Mouse (Mus musculus) layer of hippocampus, postnatal 14 days (tissue): ENCODE results near the gene Atg2a. TPM values are rescaled to one million over a fixed set of nuclear protein-coding genes. Genes with fewer than 3 reads are reported as not detected.

Experiments used
- DNase-seq, 2 experiments: peaks; one replicate each; pipeline ENCODE4 v3.0.0; 2021 to 2022; ENCODE audit warnings: low spot score in 2 of 2, mixed read lengths in 1 of 2
- total RNA-seq, 2 experiments: library from RNA; stranded (reverse); gene quantifications; 2 replicates each; pipeline ENCODE4 v1.2.3; 2021

Atg2a gene
- total RNA-seq, 2 experiments from 2014 or later: 35.9 to 38.2 TPM

DNA sequence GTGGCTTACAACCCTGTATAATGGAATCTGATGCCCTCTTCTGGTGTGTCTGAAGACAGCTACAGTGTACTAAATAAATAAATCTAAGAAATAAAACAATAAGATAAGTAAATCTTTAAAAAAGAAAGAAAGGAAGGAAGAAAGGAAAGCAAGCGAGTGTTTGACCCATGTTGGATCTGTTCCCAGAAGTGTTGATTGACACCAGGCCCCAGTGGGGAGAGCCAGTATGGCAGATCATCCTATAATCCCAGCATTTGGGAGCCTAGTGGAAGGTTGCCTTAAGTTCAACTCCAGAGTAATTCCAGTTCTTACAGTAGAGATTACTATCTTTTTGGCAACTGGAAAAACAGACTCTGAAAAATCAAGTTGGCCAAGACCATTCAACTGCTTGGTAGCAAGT lies 4.3 kb downstream of the Atg2a start:
- no peak for DNase-seq

DNA sequence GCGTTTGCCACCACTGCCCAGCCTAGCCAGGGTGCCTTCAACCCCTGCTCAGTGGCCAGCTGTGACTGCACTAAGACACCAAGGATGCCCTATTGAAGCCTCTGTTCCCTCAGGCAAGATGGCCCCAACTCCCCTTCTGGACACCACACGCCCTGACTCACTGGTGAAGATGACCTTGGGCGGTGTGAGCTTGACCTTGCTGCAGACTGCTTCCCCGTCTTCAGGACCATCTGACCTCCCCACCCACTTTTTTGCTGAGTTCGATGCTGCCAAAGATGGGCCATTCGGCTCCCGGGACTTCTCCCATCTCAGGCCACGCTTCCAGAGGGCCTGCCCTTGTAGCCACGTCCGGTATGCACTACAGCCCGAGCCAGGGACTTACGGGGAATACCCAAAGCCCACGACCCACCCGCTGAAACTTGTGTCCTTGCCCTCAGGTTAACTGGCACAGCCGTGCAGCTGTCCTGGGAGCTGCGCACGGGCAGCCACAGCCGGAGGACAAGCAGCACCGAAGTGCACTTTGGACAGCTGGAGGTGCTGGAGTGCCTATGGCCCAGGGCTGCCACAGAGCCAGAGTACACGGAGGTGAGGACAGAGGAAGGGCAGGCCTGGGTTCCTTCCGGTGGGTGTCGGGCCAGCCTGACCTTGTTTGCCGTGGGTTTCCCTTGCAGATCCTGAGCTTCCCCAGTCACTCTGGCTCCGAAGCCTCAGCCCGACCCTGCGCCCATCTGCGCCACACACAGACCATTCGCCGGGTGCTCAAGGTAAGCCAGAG lies 6.2 kb downstream of the Atg2a start:
- DNase-seq: no peak

DNA sequence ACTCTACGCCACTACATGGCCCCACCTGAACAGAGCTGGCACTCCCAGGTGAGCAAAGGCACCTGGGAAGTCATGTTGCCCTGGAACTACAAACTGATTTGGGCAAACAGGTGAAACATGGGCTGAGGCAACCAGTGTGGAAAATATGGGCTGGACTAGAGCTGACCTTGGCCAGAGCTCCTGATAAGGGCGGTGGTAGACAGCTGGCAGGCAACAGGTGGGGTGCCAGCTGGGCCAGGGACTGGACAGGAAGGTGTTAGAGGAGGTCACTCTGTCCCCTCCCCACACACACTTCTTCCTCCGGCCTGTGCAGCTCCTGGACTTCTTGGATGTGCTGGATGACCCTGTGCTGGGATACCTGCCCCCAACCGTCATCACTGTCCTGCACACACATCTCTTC lies 11.6 kb downstream of the Atg2a start:
- no peak for DNase-seq

DNA sequence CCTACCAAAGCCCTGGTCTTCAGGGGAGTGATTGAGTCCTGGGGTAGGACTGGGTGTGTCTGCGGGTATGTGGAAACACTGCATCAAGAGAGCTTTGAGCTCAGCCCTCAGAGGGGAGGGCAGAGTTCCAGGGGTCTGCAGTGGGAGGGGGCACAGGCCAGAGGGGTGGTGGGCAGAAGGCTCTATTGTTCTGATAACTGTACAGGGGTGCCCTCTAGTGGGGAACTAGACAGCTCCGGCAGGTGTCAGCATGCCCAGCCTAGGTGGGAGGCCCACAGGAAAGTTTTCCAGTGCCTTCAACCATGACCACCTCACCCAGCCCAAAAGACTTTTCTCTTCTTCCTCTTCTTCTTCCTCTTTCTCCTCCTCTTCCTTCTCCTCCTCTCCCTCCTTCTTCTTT lies 19.0 kb downstream of the Atg2a start:
- no peak for DNase-seq

DNA sequence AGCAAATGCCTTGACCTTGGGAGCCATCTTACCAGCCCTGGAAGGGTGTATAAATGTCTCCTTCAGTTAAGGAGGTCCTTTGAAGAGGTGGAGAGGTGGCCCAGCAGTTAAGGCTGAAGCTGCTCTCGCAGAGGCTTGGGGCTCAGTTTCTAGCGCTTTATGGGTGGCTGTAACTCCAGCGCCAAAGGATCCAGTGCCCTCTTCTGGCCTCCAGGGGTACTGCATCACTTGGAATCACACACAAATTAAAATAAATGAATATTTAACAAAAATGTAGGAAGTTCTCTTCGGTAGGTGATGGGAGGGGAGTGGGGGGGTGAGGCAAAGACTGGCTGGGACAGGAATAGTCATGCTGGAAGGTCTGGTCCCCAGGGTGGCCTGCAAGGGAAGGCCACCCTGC lies 19.5 kb downstream of the Atg2a start:
- DNase-seq: no peak

DNA sequence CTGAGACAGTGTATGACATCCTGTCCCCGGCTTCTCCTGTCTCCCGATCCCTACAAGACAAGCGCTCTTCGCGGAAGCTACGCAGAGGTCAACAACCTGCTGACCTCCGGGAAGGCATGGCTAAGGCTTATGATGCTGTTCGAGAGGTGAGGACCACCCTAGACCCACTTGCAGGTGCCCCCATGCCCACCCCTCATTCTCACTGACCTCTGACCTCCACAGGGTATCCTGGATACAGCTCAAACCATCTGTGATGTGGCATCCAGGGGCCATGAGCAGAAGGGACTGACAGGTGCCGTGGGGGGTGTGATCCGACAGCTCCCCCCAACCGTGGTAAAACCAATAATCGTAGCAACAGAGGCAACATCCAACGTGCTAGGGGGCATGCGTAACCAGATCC lies 19.9 kb downstream of the Atg2a start:
- DNase-seq: no peak

GRCm38 (mm10) chr19:6262222-6262621 lies 20.8 kb downstream of the Atg2a start:
- DNase-seq: peak; percentile 65 to 68

DNA sequence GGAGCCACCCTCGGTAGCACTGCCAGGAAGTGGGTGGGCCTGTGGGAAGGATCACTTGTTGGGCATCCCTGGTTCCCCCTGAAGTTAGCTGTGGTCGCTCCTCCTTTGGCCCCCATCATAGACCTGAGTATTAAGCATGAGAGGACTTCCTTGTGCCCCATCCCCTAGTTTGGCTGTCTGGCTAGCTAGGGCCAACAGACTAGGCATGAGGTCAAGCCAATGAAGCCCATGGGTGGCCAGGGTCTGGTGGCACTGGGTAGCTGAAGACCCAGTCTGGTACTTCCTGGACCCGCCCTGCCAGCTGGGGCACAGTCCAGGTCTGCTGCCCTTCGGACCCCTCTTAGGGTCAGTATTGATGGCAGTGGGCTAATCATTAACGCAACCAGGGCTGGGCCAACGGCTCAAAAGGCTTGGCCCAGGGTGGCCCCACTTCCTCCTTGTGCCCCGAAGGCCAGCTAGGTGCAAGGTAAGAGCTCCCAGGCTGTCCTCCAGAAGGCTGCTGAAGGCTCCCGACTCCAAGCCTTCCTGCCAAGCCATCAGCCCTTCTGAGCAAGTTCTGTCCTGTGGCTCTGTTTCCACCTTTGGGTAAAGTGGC lies 21.5 kb downstream of the Atg2a start:
- DNase-seq: no peak

- no peak for DNase-seq
These were observed 22.7 kb downstream of the Atg2a start for GRCm38 (mm10) chr19:6264200-6264599.

- DNase-seq: no peak
These were observed 23.5 kb downstream of the Atg2a start for GRCm38 (mm10) chr19:6264945-6265344.

DNA sequence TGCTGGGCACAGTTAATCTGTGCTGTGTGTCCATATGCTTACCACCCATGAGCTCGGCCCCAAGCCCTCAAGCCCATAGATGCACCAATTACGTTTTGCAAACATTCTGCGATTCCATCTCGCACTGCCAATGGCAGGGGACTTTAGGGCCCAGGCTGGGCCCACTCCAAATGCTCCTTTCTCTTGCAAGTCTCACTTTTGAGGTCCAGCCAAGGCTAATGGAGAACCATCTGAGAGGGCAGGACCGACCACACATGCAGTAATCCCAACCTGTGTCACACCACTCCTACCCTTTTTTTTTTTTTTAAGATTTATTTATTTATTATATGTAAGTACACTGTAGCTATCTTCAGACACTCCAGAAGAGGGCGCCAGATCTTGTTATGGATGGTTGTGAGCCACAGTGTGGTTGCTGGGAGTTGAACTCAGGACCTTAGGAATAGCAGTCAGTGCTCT lies 24.3 kb downstream of the Atg2a start:
- no peak for DNase-seq

GRCm38 (mm10) chr19:6267306-6268169 lies 26.1 kb downstream of the Atg2a start:
- no peak for DNase-seq

DNA sequence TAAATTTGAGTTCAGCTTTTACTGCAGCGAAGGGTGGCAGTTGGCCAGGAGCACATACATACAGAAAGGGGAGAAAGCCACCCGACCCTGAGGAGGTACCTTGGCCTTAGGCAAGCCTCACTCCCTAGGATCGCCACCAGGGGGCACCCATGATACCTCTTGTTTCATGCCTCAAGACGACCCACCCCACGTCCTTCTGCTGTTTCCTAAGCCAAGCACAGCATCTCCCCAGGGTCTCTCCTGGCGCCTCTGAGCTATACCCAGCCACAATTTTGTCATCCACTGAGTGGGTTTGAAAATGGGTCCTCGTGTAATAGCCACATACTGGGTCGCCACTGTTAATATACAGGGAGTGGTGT lies 26.7 kb downstream of the Atg2a start:
- DNase-seq: peak; percentile 77 to 87

- DNase-seq: no peak
These were observed 27.2 kb downstream of the Atg2a start for GRCm38 (mm10) chr19:6268670-6269132.

GRCm38 (mm10) chr19:6269798-6270475 lies 28.5 kb downstream of the Atg2a start:
- no peak for DNase-seq

GRCm38 (mm10) chr19:6270661-6271060 lies 29.2 kb downstream of the Atg2a start:
- no peak for DNase-seq

- DNase-seq: no peak
These were observed 29.7 kb downstream of the Atg2a start for GRCm38 (mm10) chr19:6271206-6271605.

DNA sequence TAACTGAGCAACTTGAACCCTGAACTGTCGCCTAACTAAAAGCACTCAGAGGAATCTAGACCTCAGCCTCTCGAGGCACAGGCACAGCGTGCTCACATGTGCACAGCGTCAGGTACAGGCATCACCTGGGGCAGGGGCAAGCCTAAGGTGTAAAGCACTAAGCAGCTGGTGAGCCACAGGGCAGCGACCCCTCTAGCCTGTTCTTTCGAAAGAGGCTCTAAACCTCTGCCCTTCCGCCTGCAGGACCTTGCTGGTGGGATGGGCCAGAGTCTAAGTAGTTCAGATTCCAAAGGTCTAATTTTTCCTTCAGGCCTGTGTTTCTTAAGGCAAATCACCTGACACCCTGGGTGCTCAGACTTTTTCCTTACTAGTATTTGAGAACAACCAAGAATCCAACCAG lies 30.6 kb downstream of the Atg2a start:
- no peak for DNase-seq

- DNase-seq: peak in 1 of 2 experiments; percentile 70
These were observed 31.3 kb downstream of the Atg2a start for GRCm38 (mm10) chr19:6272738-6273137.

- DNase-seq: no peak
These were observed 32.1 kb downstream of the Atg2a start for GRCm38 (mm10) chr19:6273592-6273991.

GRCm38 (mm10) chr19:6273998-6274608 lies 32.6 kb downstream of the Atg2a start:
- DNase-seq: no peak
